Mouse (Mus musculus) neural tube, embryonic 14.5 days (tissue): Measurements from ENCODE around the gene Nipsnap1. TPM values are rescaled to one million over a fixed set of nuclear protein-coding genes. Genes with fewer than 3 reads are reported as not detected.

Source experiments
- ATAC-seq: fragments of 200-750 bp; cut with Nextera tagmentation; 2 replicates; pipeline ENCODE4 v1.8.0; 2017; ENCODE audit warnings: low read depth, mild to moderate bottlenecking, moderate TSS enrichment, moderate library complexity
- H3K27ac ChIP-seq: fragments of 300-500 bp; sonication (generic); 2 replicates; pipeline ENCODE4 v1.5.1; 2014; ENCODE audit warnings: low read depth, mild to moderate bottlenecking, control low read depth, low read length, moderate library complexity, mixed read lengths
- H3K27me3 ChIP-seq: fragments of 300-500 bp; sonication (generic); 2 replicates; pipeline ENCODE4 v1.6.1; 2014; ENCODE audit warnings: low read length; ENCODE audit not compliant: control insufficient read depth, insufficient read depth
- H3K36me3 ChIP-seq: fragments of 300-500 bp; sonication (generic); 2 replicates; pipeline ENCODE4 v1.6.1; 2014; ENCODE audit warnings: low read length, mixed read lengths; ENCODE audit not compliant: control insufficient read depth, insufficient read depth
- H3K4me1 ChIP-seq: fragments of 300-500 bp; sonication (generic); 2 replicates; pipeline ENCODE4 v1.6.1; 2014; ENCODE audit warnings: low read length; ENCODE audit not compliant: control insufficient read depth, insufficient read depth
- H3K4me2 ChIP-seq: fragments of 300-500 bp; sonication (generic); 2 replicates; pipeline ENCODE4 v1.6.1; 2014; ENCODE audit warnings: mild to moderate bottlenecking, low read depth, low read length, control low read depth
- H3K4me3 ChIP-seq: fragments of 300-500 bp; sonication (generic); 2 replicates; pipeline ENCODE4 v1.5.1; 2014; ENCODE audit warnings: low read depth, low read length, control low read depth, mixed read lengths
- H3K9ac ChIP-seq: fragments of 300-500 bp; sonication (generic); replicated peaks from 2 replicates; pipeline ENCODE4 v1.6.1; 2014; ENCODE audit warnings: low read depth, mild to moderate bottlenecking, control low read depth, low read length, mixed read lengths
- H3K9me3 ChIP-seq: fragments of 300-500 bp; sonication (generic); 2 replicates; pipeline ENCODE4 v1.6.1; 2016; ENCODE audit warnings: low read length; ENCODE audit not compliant: control insufficient read depth
- WGBS: fragments of 180-500 bp; shearing (Covaris S2); extraction: QIAGEN DNeasy Blood & Tissue Kit; methylation state at CpG from one replicate; pipeline ENCODE4 v1.1.7; 2014; 5-methylcytosine and 5-hydroxymethylcytosine counted together
- polyA plus RNA-seq: library from polyadenylated mRNA; unstranded; fragments of >200 nt; fragmentation: Nextera tagmentation; extraction: Ambion mirVana; gene quantifications from 2 replicates; pipeline ENCODE4 v1.2.1, GENCODE M21; 2014

Nipsnap1 gene
- polyA plus RNA-seq, 1 experiment from 2014 or later: 127 TPM

GRCm38 (mm10) chr11:4861816-4862604, 11.7 kb upstream of the Nipsnap1 start:
- no peak overlapping the region for H3K27ac ChIP-seq
- no peaks in the 10 kb centered on the region for H3K4me1 ChIP-seq
- H3K4me2 ChIP-seq: no peak overlapping the region
- H3K4me3 ChIP-seq: no peak overlapping the region
- ATAC-seq: no peak
- H3K9me3 ChIP-seq: no peaks in the 10 kb centered on the region
- whole genome bisulfite sequencing: 49% methylated on average over 10 of the region's 11 CpGs
- no peak overlapping the region for H3K9ac ChIP-seq
- H3K27me3 ChIP-seq: no peaks in the 10 kb centered on the region
- H3K36me3 ChIP-seq: no peaks in the 10 kb centered on the region

- no peak for ATAC-seq
- 91% methylated on average over 1 of the region's 1 CpGs for WGBS
- H3K9ac ChIP-seq: no peak overlapping the region
- no peak overlapping the region for H3K4me2 ChIP-seq
- H3K9me3 ChIP-seq: no peaks in the 10 kb centered on the region
- no peaks in the 10 kb centered on the region for H3K36me3 ChIP-seq
- H3K4me1 ChIP-seq: no peaks in the 10 kb centered on the region
- H3K27ac ChIP-seq: no peak overlapping the region
- H3K4me3 ChIP-seq: no peak overlapping the region
- no peaks in the 10 kb centered on the region for H3K27me3 ChIP-seq
Measured at GRCm38 (mm10) chr11:4862730-4863129, 11.0 kb upstream of the Nipsnap1 start.

- no peak overlapping the region for H3K9ac ChIP-seq
- no peaks in the 10 kb centered on the region for H3K9me3 ChIP-seq
- H3K4me1 ChIP-seq: no peaks in the 10 kb centered on the region
- no peak overlapping the region for H3K4me2 ChIP-seq
- no peak overlapping the region for H3K27ac ChIP-seq
- no peaks in the 10 kb centered on the region for H3K27me3 ChIP-seq
- no peaks in the 10 kb centered on the region for H3K36me3 ChIP-seq
- 37% methylated on average over 10 of the region's 10 CpGs for WGBS
- no peak for ATAC-seq
- H3K4me3 ChIP-seq: no peak overlapping the region
Measured at GRCm38 (mm10) chr11:4865645-4866251, 8.0 kb upstream of the Nipsnap1 start.

GRCm38 (mm10) chr11:4874551-4874950, 800 bp downstream of the Nipsnap1 start:
- H3K9me3 ChIP-seq: no peaks in the 10 kb centered on the region
- no peak overlapping the region for H3K27ac ChIP-seq
- peak overlapping the region; percentile 59 for H3K4me3 ChIP-seq
- 8% methylated on average over 10 of the region's 10 CpGs for WGBS
- H3K9ac ChIP-seq: peak overlapping the region; percentile 79
- no peaks in the 10 kb centered on the region for H3K27me3 ChIP-seq
- peak overlapping the region; percentile 60 for H3K4me2 ChIP-seq
- peak; percentile 42; the same call in 1 of the 2 replicates for ATAC-seq
- peaks cover 6% of the 10 kb centered on the region; the same call in 1 of the 2 replicates for H3K4me1 ChIP-seq
- H3K36me3 ChIP-seq: no peaks in the 10 kb centered on the region

GRCm38 (mm10) chr11:4881087-4881486, 7.3 kb downstream of the Nipsnap1 start:
- ATAC-seq: no peak
- H3K27ac ChIP-seq: no peak overlapping the region
- H3K9me3 ChIP-seq: no peaks in the 10 kb centered on the region
- no peak overlapping the region for H3K4me2 ChIP-seq
- no peaks in the 10 kb centered on the region for H3K4me1 ChIP-seq
- H3K36me3 ChIP-seq: peaks cover 14% of the 10 kb centered on the region; the same call in 1 of the 2 replicates
- no peak overlapping the region for H3K4me3 ChIP-seq
- no peak overlapping the region for H3K9ac ChIP-seq
- no peaks in the 10 kb centered on the region for H3K27me3 ChIP-seq
- 89% methylated on average over 4 of the region's 4 CpGs for WGBS

- Histone ChIP-seq H3K27ac (no peak overlapping the region), H3K27me3 (no peaks in the 10 kb centered on the region), H3K9ac (no peak overlapping the region), H3K4me2 (no peak overlapping the region), H3K9me3 (no peaks in the 10 kb centered on the region), H3K4me3 (no peak overlapping the region), H3K36me3 (peaks cover 17% of the 10 kb centered on the region; the same call in 1 of the 2 replicates), H3K4me1 (no peaks in the 10 kb centered on the region)
- WGBS: 43% methylated on average over 14 of the region's 14 CpGs
- no peak for ATAC-seq
Measured at GRCm38 (mm10) chr11:4882892-4883627, 9.3 kb downstream of the Nipsnap1 start.

- peaks cover 34% of the 10 kb centered on the region for H3K36me3 ChIP-seq
- no peaks in the 10 kb centered on the region for H3K9me3 ChIP-seq
- no peak overlapping the region for H3K9ac ChIP-seq
- H3K27me3 ChIP-seq: no peaks in the 10 kb centered on the region
- no peaks in the 10 kb centered on the region for H3K4me1 ChIP-seq
- 77% methylated on average over 2 of the region's 2 CpGs for WGBS
- no peak overlapping the region for H3K4me2 ChIP-seq
- no peak overlapping the region for H3K27ac ChIP-seq
- H3K4me3 ChIP-seq: no peak overlapping the region
- no peak for ATAC-seq
Measured at GRCm38 (mm10) chr11:4885385-4885903, 11.7 kb downstream of the Nipsnap1 start.

- Histone ChIP-seq H3K4me1 (no peaks in the 10 kb centered on the region), H3K36me3 (peaks cover 43% of the 10 kb centered on the region), H3K27me3 (no peaks in the 10 kb centered on the region), H3K9ac (no peak overlapping the region), H3K4me2 (no peak overlapping the region), H3K27ac (no peak overlapping the region), H3K4me3 (no peak overlapping the region), H3K9me3 (no peaks in the 10 kb centered on the region)
- no peak for ATAC-seq
- 90% methylated on average over 3 of the region's 3 CpGs for WGBS
Measured at GRCm38 (mm10) chr11:4886987-4887386, 13.2 kb downstream of the Nipsnap1 start.
